Mouse (Mus musculus): Measurements from ENCODE around the gene Uqcr11. TPM values are rescaled to one million over a fixed set of nuclear protein-coding genes. Genes with fewer than 3 reads are reported as not detected.
A peak's percentile ranks its signal among the peaks of the same experiment; 100 is the strongest.

Gene Uqcr11
- polyA plus RNA-seq, 1 experiment from 2014 or later = 890 TPM

GRCm38 (mm10) chr10:80405481-80406173 lies 1.0 kb downstream of the Uqcr11 start:
- 54% methylated on average over 10 of the region's 10 CpGs for WGBS
- no peaks in the 10 kb centered on the region for H3K27me3 ChIP-seq (replicated peaks)
- peaks cover 26% of the 10 kb centered on the region for H3K4me1 ChIP-seq (replicated peaks)
- H3K9ac ChIP-seq = peak overlapping the region; percentile 72
- peak overlapping the region; percentile 75 for H3K4me3 ChIP-seq (replicated peaks)
- H3K27ac ChIP-seq = no peak overlapping the region
- H3K36me3 ChIP-seq = peaks cover 41% of the 10 kb centered on the region
- H3K4me2 ChIP-seq (replicated peaks) = peak overlapping the region; percentile 85
- ATAC-seq = no peak
- H3K9me3 ChIP-seq = no peaks in the 10 kb centered on the region

DNA sequence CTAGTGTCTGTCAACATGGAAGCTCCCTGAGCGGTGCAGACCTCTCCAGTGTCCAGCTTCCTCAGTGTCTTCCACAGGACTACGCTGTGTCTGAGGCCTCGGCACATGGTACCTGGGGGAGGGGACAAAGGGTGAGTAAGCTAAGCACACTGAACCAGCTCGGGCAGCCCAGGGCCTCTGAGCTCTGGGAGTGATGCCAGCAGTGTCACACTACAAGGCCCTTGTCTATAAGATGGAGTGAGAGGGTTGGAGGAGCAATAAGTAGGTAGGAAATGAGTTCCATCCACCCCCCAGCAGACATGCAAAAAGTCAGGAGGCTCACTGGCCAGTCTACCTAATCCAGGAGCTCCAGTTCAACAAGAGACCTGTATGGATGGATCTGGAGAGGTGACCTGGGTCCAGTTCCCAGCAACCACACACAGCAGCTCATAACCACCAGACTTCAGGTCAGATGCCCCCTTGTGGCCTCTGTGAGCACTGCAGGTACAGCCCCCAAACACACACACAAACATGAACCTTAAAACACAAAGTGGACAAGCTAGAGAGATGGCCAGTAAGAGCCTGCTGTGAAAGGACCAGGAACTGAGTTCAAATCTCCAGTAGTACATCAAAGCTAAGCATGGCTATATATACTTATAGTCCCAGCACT lies 3.5 kb downstream of the Uqcr11 start:
- no peak overlapping the region for H3K4me2 ChIP-seq (replicated peaks)
- no peaks in the 10 kb centered on the region for H3K9me3 ChIP-seq
- peaks cover 29% of the 10 kb centered on the region for H3K36me3 ChIP-seq
- H3K4me3 ChIP-seq (replicated peaks) = no peak overlapping the region
- 89% methylated on average over 4 of the region's 4 CpGs for WGBS
- H3K9ac ChIP-seq = no peak overlapping the region
- H3K27ac ChIP-seq = no peak overlapping the region
- H3K27me3 ChIP-seq (replicated peaks) = no peaks in the 10 kb centered on the region
- H3K4me1 ChIP-seq (replicated peaks) = peaks cover 33% of the 10 kb centered on the region
- ATAC-seq = no peak

GRCm38 (mm10) chr10:80400704-80401161 lies 5.9 kb downstream of the Uqcr11 start:
- Histone ChIP-seq H3K27ac (peak overlapping the region; percentile 86; the same call in 1 of the 2 replicates), H3K9me3 (no peaks in the 10 kb centered on the region), H3K4me1 (replicated peaks) (peaks cover 36% of the 10 kb centered on the region), H3K4me3 (replicated peaks) (peak overlapping the region; percentile 74), H3K36me3 (peaks cover 29% of the 10 kb centered on the region), H3K27me3 (replicated peaks) (no peaks in the 10 kb centered on the region), H3K9ac (peak overlapping the region; percentile 69), H3K4me2 (replicated peaks) (peak overlapping the region; percentile 70)
- WGBS = 73% methylated on average over 4 of the region's 4 CpGs
- no peak for ATAC-seq

DNA sequence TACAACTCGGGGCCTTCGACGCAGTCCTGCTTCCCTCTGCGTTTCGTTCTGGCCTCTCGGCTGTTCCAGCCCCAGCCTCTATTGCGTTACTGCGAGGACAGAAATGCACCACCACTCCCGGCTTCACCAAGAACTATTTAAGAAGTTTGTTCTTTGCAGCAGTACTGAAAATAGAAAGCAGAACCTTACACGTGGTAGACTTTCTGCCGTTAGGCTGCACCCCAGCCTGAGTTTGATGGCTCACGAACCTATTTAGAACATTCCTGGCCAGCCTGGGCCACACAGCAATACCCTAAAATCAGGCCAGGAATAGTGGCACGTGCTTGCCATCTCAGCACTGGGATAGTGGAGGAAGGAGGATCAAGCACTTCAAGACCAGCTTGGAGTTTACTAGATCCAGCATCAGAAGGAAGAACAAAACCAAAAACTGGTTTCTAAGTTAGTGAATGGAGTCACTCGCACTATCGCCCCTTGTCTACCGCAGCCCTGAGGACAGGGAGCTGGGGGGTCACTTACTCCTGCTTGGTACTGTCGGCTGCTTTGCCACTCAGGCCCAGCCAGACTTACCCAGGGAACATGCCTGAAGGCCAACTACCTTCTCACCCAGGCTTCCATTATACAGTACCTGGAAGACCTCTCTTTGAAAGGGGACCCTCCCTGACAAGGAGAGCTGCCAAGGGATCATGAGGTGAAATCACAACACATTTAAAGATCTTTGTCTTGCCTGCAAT lies 6.5 kb downstream of the Uqcr11 start:
- Histone ChIP-seq H3K36me3 (peaks cover 34% of the 10 kb centered on the region), H3K4me2 (replicated peaks) (peak overlapping the region; percentile 70), H3K4me1 (replicated peaks) (peaks cover 30% of the 10 kb centered on the region), H3K4me3 (replicated peaks) (peak overlapping the region; percentile 74), H3K9ac (peak overlapping the region; percentile 69), H3K27ac (peak overlapping the region; percentile 86), H3K27me3 (replicated peaks) (no peaks in the 10 kb centered on the region), H3K9me3 (no peaks in the 10 kb centered on the region)
- 11% methylated on average over 17 of the region's 17 CpGs for WGBS
- ATAC-seq = no peak

- H3K36me3 ChIP-seq = peaks cover 40% of the 10 kb centered on the region
- WGBS = under 1% methylated on average over 74 of the region's 82 CpGs
- peak; percentile 96 for ATAC-seq
These were observed 7.2 kb downstream of the Uqcr11 start, which contains the start of gene Mbd3 for GRCm38 (mm10) chr10:80399191-80399972. TSS of gene Mbd3 (minus strand) at chr10:80399550.

DNA sequence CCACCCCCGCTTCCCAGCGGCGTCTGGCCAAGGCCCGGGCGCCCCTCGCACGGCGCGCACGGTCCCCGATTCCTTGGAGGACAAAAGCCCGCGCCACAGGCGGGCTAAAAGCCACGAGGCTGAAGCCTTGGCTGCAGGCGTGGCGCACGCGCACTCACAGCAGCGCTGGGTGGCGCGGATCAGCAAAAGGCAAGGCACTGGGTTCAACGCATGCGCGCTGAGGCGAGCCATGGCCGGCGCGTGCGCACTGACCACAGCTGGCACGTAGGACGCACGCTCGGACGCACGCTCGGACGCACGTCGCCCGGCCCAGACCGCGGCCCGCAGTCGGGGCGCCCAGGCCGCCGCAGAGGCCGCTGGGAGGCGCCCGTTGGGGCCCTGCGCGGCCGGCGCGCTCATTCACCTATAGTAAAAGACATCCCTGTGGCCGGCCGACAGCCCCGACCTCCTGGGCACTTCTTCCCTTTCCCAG lies 7.9 kb downstream of the Uqcr11 start:
- peak; percentile 86 for ATAC-seq

More at GRCm38 (mm10) chr10:80399191-80399972, 7.2 kb downstream of the Uqcr11 start, which contains the start of gene Mbd3:
- H3K9ac ChIP-seq = peak within 1 kb of the TSS; percentile 93
- peaks cover 24% of the 10 kb centered on the region for H3K4me1 ChIP-seq (replicated peaks)
- peak within 1 kb of the TSS; percentile 99 for H3K27ac ChIP-seq
- peak within 1 kb of the TSS; percentile 85 for H3K4me2 ChIP-seq (replicated peaks)
- no peaks in the 10 kb centered on the region for H3K27me3 ChIP-seq (replicated peaks)
- no peaks in the 10 kb centered on the region for H3K9me3 ChIP-seq
- peak within 1 kb of the TSS; percentile 74 for H3K4me3 ChIP-seq (replicated peaks)

GRCm38 (mm10) chr10:80398174-80398535 lies 8.5 kb downstream of the Uqcr11 start:
- ATAC-seq = no peak
- H3K36me3 ChIP-seq = peaks cover 41% of the 10 kb centered on the region
- no peaks in the 10 kb centered on the region for H3K27me3 ChIP-seq (replicated peaks)
- no peaks in the 10 kb centered on the region for H3K9me3 ChIP-seq
- H3K4me1 ChIP-seq (replicated peaks) = peaks cover 24% of the 10 kb centered on the region
- peak overlapping the region; percentile 99 for H3K27ac ChIP-seq
- 0% methylated on average over 1 of the region's 1 CpGs for WGBS
- H3K9ac ChIP-seq = peak overlapping the region; percentile 93
- H3K4me2 ChIP-seq (replicated peaks) = peak overlapping the region; percentile 85
- H3K4me3 ChIP-seq (replicated peaks) = peak overlapping the region; percentile 74

More for the DNA sequence above, 7.9 kb downstream of the Uqcr11 start:
- H3K9me3 ChIP-seq = no peaks in the 10 kb centered on the region
- under 1% methylated on average over 59 of the region's 59 CpGs for WGBS
- H3K4me2 ChIP-seq (replicated peaks) = peak overlapping the region; percentile 85
- peak overlapping the region; percentile 74 for H3K4me3 ChIP-seq (replicated peaks)
- peaks cover 24% of the 10 kb centered on the region for H3K4me1 ChIP-seq (replicated peaks)
- peak overlapping the region; percentile 93 for H3K9ac ChIP-seq
- H3K27me3 ChIP-seq (replicated peaks) = no peaks in the 10 kb centered on the region
- peak overlapping the region; percentile 99 for H3K27ac ChIP-seq
- peaks cover 41% of the 10 kb centered on the region for H3K36me3 ChIP-seq

DNA sequence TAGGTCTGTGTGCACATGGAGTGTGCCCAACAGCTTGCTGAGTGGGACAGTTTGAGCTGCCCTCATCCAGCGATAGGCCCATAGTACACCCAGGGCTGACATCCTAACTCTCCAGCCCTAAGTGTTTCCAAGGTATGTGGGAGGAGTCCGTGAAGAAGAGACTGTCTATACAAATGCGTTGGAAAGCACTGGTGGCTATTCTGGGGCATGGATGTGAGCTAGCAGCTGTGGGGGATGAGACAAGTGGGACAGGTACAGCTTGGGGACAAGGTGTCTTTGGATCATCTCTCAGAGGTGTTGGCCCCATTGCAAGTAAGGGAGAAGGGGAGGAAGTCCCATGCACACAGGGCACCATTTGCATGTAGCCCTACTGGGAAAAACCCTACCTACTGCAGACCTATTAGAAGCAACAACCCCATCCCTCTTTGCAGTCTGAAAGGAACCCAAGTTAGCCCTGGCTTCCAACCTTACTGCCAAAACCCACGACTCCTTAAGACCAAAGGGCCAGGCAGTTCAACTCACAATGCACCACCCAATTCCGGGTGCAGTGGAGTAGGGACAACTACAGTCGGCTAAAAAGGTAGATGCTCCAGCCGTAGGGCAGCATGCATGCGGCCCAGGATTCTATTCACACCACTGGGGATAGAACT lies 9.0 kb downstream of the Uqcr11 start:
- Histone ChIP-seq H3K27me3 (replicated peaks) (no peaks in the 10 kb centered on the region), H3K9me3 (no peaks in the 10 kb centered on the region), H3K4me3 (replicated peaks) (peak overlapping the region; percentile 74), H3K4me1 (replicated peaks) (peaks cover 24% of the 10 kb centered on the region), H3K9ac (peak overlapping the region; percentile 93), H3K36me3 (peaks cover 40% of the 10 kb centered on the region), H3K4me2 (replicated peaks) (peak overlapping the region; percentile 85), H3K27ac (peak overlapping the region; percentile 99)
- WGBS = 42% methylated on average over 8 of the region's 8 CpGs
- no peak for ATAC-seq

- no peaks in the 10 kb centered on the region for H3K27me3 ChIP-seq (replicated peaks)
- H3K4me1 ChIP-seq (replicated peaks) = peaks cover 24% of the 10 kb centered on the region
- no peaks in the 10 kb centered on the region for H3K9me3 ChIP-seq
- peak overlapping the region; percentile 93; the same call in 1 of the 2 replicates for H3K9ac ChIP-seq
- no peak for ATAC-seq
- WGBS = 85% methylated on average over 11 of the region's 11 CpGs
- peaks cover 41% of the 10 kb centered on the region for H3K36me3 ChIP-seq
- peak overlapping the region; percentile 2; the same call in 1 of the 2 replicates for H3K27ac ChIP-seq
- peak overlapping the region; percentile 85 for H3K4me2 ChIP-seq (replicated peaks)
- peak overlapping the region; percentile 74 for H3K4me3 ChIP-seq (replicated peaks)
These were observed 9.7 kb downstream of the Uqcr11 start for GRCm38 (mm10) chr10:80396822-80397523.

GRCm38 (mm10) chr10:80395025-80395627 lies 11.5 kb downstream of the Uqcr11 start:
- H3K27me3 ChIP-seq (replicated peaks) = no peaks in the 10 kb centered on the region
- peaks cover 38% of the 10 kb centered on the region for H3K36me3 ChIP-seq
- H3K4me2 ChIP-seq (replicated peaks) = no peak overlapping the region
- H3K9me3 ChIP-seq = no peaks in the 10 kb centered on the region
- H3K9ac ChIP-seq = no peak overlapping the region
- WGBS = 95% methylated on average over 35 of the region's 35 CpGs
- no peak overlapping the region for H3K4me3 ChIP-seq (replicated peaks)
- ATAC-seq = no peak
- peaks cover 16% of the 10 kb centered on the region for H3K4me1 ChIP-seq (replicated peaks)
- H3K27ac ChIP-seq = no peak overlapping the region

Measured in intestine, embryonic 15.5 days (tissue).